Mouse (Mus musculus): ENCODE results near the gene Fhod1. TPM values are rescaled to one million over a fixed set of nuclear protein-coding genes. Genes with fewer than 3 reads are reported as not detected.
A peak's percentile ranks its signal among the peaks of the same experiment; 100 is the strongest.

Fhod1 gene
- 15.8 and 18.8 TPM in 2 replicates for polyA plus RNA-seq (2014; fragmentation: Nextera tagmentation; extraction: Ambion mirVana)

DNA sequence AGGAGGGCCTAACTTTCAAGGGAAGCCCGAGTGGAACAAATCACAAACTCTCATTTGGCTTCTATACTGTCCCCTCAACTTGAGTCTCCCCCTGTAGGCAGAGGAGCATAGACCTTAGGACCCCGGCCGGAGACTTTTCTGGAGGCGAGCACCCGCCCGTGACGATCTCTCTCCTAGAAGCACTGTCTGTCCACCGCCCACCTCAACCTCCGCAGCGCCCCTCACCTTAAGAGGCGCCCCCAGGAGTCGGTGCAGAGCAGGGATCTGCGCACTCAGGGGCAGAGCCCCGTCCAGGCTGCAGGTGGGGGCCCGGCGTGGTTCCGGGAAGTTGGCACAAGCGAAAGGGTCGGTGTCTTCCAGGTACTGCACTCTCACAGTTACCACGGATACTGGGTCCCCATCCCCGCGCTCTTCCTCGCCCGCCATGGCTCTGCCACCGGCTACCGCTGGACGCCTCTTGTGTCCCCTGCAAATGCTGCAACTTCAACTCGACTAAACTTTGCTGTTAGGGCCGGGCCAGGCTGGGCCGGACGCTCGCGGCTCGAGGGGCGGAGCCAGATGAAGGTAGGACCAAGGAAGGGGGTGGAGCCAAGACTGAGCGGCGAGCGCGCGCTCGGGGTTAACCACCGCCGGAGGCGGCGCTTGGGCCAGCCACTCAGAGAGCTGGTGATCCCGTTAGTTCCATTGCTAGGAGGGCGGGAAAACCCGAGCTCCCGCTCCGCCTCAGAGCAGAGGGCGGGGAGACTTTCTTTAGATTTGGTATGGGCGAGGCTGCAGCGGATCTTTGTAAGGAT is at the start of gene Fhod1:
Gene Fhod1 (minus strand): TSS at position 526 of the 794 bp plus-strand sequence.
- peak; percentile 86 for ATAC-seq (ENCODE audit: insufficient read depth)
- under 1% methylated on average over 53 of the region's 53 CpGs for WGBS
- H3K9me3 ChIP-seq (ENCODE audit: low read depth, low read length), result no peaks in the 10 kb centered on the region
- peaks cover 4% of the 10 kb centered on the region; the same call in 1 of the 2 replicates for H3K27me3 ChIP-seq (ENCODE audit: insufficient read depth, low read length)
- H3K9ac ChIP-seq, result peak within 1 kb of the TSS; percentile 83
- peak within 1 kb of the TSS; percentile 96 for H3K27ac ChIP-seq (ENCODE audit: low read depth)
- peaks cover 18% of the 10 kb centered on the region for H3K36me3 ChIP-seq (ENCODE audit: insufficient read depth)
- DNase-seq, result peak; percentile 100
- TF ChIP-seq CTCF (IDR thresholded peaks at IDR 0.05; ENCODE audit: low read depth), result peak; percentile 31
- H3K4me2 ChIP-seq, result peak within 1 kb of the TSS; percentile 90
- H3K4me3 ChIP-seq (ENCODE audit: low read depth, low read length), result peak within 1 kb of the TSS; percentile 84
- H3K4me1 ChIP-seq (ENCODE audit: insufficient read depth), result peaks cover 29% of the 10 kb centered on the region

GRCm38 (mm10) chr8:105393915-105394314 is 46.2 kb upstream of the Fhod1 start:
- Histone ChIP-seq H3K27ac (ENCODE audit: low read depth) (no peak overlapping the region), H3K36me3 (ENCODE audit: insufficient read depth) (no peaks in the 10 kb centered on the region), H3K9me3 (ENCODE audit: low read depth, low read length) (no peaks in the 10 kb centered on the region), H3K9ac (no peak overlapping the region), H3K27me3 (ENCODE audit: insufficient read depth, low read length) (no peaks in the 10 kb centered on the region), H3K4me1 (ENCODE audit: insufficient read depth) (no peaks in the 10 kb centered on the region), H3K4me3 (ENCODE audit: low read depth, low read length) (no peak overlapping the region), H3K4me2 (no peak overlapping the region)
- no peak for ATAC-seq (ENCODE audit: insufficient read depth)
- DNase-seq, result no peak
- no peak for TF ChIP-seq CTCF (IDR thresholded peaks at IDR 0.05; ENCODE audit: low read depth)
- 70% methylated on average over 7 of the region's 7 CpGs for WGBS

- Histone ChIP-seq H3K4me2 (no peak overlapping the region), H3K27ac (ENCODE audit: low read depth) (no peak overlapping the region), H3K4me1 (ENCODE audit: insufficient read depth) (no peaks in the 10 kb centered on the region), H3K9me3 (ENCODE audit: low read depth, low read length) (no peaks in the 10 kb centered on the region), H3K9ac (no peak overlapping the region), H3K27me3 (ENCODE audit: insufficient read depth, low read length) (no peaks in the 10 kb centered on the region), H3K36me3 (ENCODE audit: insufficient read depth) (no peaks in the 10 kb centered on the region), H3K4me3 (ENCODE audit: low read depth, low read length) (no peak overlapping the region)
- WGBS, result 79% methylated on average over 12 of the region's 12 CpGs
- ATAC-seq (ENCODE audit: insufficient read depth) (no peak), DNase-seq (no peak)
- TF ChIP-seq CTCF (IDR thresholded peaks at IDR 0.05; ENCODE audit: low read depth), result no peak
Observed at GRCm38 (mm10) chr8:105393089-105393787, 45.5 kb upstream of the Fhod1 start.

- H3K4me3 ChIP-seq (ENCODE audit: low read depth, low read length), result no peak overlapping the region
- H3K9me3 ChIP-seq (ENCODE audit: low read depth, low read length), result no peaks in the 10 kb centered on the region
- TF ChIP-seq CTCF (IDR thresholded peaks at IDR 0.05; ENCODE audit: low read depth), result no peak
- no peaks in the 10 kb centered on the region for H3K36me3 ChIP-seq (ENCODE audit: insufficient read depth)
- no peak overlapping the region for H3K27ac ChIP-seq (ENCODE audit: low read depth)
- H3K4me2 ChIP-seq, result no peak overlapping the region
- WGBS, result 36% methylated on average over 6 of the region's 6 CpGs
- ATAC-seq (ENCODE audit: insufficient read depth), result 0 out of 2 replicates have a peak, but pooled peaks have one; percentile 37
- no peak overlapping the region for H3K9ac ChIP-seq
- H3K4me1 ChIP-seq (ENCODE audit: insufficient read depth), result no peaks in the 10 kb centered on the region
- DNase-seq, result peak; percentile 79
- no peaks in the 10 kb centered on the region for H3K27me3 ChIP-seq (ENCODE audit: insufficient read depth, low read length)
Observed at GRCm38 (mm10) chr8:105389096-105389495, 41.3 kb upstream of the Fhod1 start.

GRCm38 (mm10) chr8:105387151-105387550 is 39.4 kb upstream of the Fhod1 start:
- TF ChIP-seq CTCF (IDR thresholded peaks at IDR 0.05; ENCODE audit: low read depth), result no peak
- H3K9me3 ChIP-seq (ENCODE audit: low read depth, low read length), result no peaks in the 10 kb centered on the region
- no peak overlapping the region for H3K4me3 ChIP-seq (ENCODE audit: low read depth, low read length)
- no peak overlapping the region for H3K9ac ChIP-seq
- DNase-seq, result peak; percentile 27
- 35% methylated on average over 1 of the region's 1 CpGs for WGBS
- no peak overlapping the region for H3K27ac ChIP-seq (ENCODE audit: low read depth)
- H3K36me3 ChIP-seq (ENCODE audit: insufficient read depth), result no peaks in the 10 kb centered on the region
- H3K4me2 ChIP-seq, result no peak overlapping the region
- H3K27me3 ChIP-seq (ENCODE audit: insufficient read depth, low read length), result no peaks in the 10 kb centered on the region
- no peaks in the 10 kb centered on the region for H3K4me1 ChIP-seq (ENCODE audit: insufficient read depth)
- no peak for ATAC-seq (ENCODE audit: insufficient read depth)

DNA sequence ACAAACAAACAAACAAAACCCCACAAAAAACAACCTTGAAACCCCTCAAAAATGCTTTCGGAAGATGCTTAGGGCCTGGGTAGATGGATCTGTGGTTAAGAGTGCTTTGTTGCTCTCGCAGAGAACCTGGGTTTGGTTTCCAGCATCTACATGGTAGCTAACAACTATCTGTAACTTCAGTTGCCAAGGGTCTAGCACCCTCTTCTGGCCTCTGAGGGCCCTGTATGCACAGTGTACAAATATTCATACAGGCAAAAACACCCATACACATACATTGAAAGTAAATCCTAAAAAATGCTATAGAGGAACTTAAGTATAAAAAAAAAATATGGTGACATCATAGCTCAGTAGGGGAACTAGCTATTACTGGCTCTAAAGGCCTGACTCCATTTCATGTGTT is 36.3 kb upstream of the Fhod1 start:
- no peak overlapping the region for H3K4me3 ChIP-seq (ENCODE audit: low read depth, low read length)
- H3K36me3 ChIP-seq (ENCODE audit: insufficient read depth), result no peaks in the 10 kb centered on the region
- no peak for DNase-seq
- no peaks in the 10 kb centered on the region for H3K9me3 ChIP-seq (ENCODE audit: low read depth, low read length)
- H3K27ac ChIP-seq (ENCODE audit: low read depth), result no peak overlapping the region
- ATAC-seq (ENCODE audit: insufficient read depth), result no peak
- TF ChIP-seq CTCF (IDR thresholded peaks at IDR 0.05; ENCODE audit: low read depth), result no peak
- H3K9ac ChIP-seq, result no peak overlapping the region
- H3K4me1 ChIP-seq (ENCODE audit: insufficient read depth), result peaks cover 6% of the 10 kb centered on the region; the same call in 1 of the 2 replicates
- no peak overlapping the region for H3K4me2 ChIP-seq
- 94% methylated on average over 2 of the region's 2 CpGs for WGBS
- no peaks in the 10 kb centered on the region for H3K27me3 ChIP-seq (ENCODE audit: insufficient read depth, low read length)

DNA sequence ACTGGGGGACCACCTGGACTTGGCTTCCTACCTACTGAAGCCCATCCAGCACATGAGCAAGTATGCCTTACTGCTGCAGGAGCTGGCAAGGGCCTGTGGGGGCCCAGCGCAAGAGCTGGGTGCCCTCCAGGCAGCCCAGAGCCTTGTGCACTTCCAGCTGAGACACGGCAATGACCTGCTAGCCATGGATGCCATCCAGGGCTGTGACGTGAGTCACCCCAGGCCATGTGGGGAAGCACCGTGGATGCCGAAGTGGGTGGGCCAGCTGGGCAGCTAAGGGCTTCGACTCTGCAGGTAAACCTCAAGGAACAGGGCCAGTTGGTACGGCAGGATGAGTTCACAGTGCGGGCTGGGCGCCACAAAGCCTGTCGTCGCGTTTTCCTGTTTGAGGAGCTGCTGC is 32.6 kb upstream of the Fhod1 start:
- Histone ChIP-seq H3K27ac (ENCODE audit: low read depth) (no peak overlapping the region), H3K4me1 (ENCODE audit: insufficient read depth) (peaks cover 15% of the 10 kb centered on the region), H3K9ac (no peak overlapping the region), H3K27me3 (ENCODE audit: insufficient read depth, low read length) (no peaks in the 10 kb centered on the region), H3K36me3 (ENCODE audit: insufficient read depth) (no peaks in the 10 kb centered on the region), H3K9me3 (ENCODE audit: low read depth, low read length) (no peaks in the 10 kb centered on the region), H3K4me2 (no peak overlapping the region), H3K4me3 (ENCODE audit: low read depth, low read length) (no peak overlapping the region)
- WGBS, result 73% methylated on average over 12 of the region's 12 CpGs
- TF ChIP-seq CTCF (IDR thresholded peaks at IDR 0.05; ENCODE audit: low read depth), result no peak
- DNase-seq (no peak), ATAC-seq (ENCODE audit: insufficient read depth) (no peak)
